In genomic region chr10:93539775-93540430, GRCm38 (mm10) we compare ENCODE assay signal across 8 mouse cellular contexts. TPM values are rescaled to one million over a fixed set of nuclear protein-coding genes. Genes with fewer than 3 reads are reported as not detected.
A peak's percentile ranks its signal among the peaks of the same experiment; 100 is the strongest.
DNase-seq lines count a peak whose midpoint lies in the region; ATAC-seq and TF ChIP-seq lines count a peak whose summit lies in the region.

Amdhd1 (minus strand) TSS chr10:93540033.

- 2% methylated on average over 35 of the region's 35 CpGs for WGBS in embryonic facial prominence, embryonic 15.5 days
- WGBS in liver, adult 2 months: 1% methylated on average over 35 of the region's 35 CpGs

- TF ChIP-seq POLR2A in liver, adult 2 months (IDR thresholded peaks at IDR 0.05; ENCODE audit: extremely low read depth, insufficient read depth, low read length): peak; percentile 76

- no peaks in the 10 kb centered on the region for H3K36me3 ChIP-seq in embryonic facial prominence, embryonic 15.5 days
- peaks cover 2% of the 10 kb centered on the region; the same call in 1 of the 2 replicates for H3K36me3 ChIP-seq in liver, adult 2 months (ENCODE audit: control insufficient read depth, insufficient read depth, low read length)

- H3K4me2 ChIP-seq in embryonic facial prominence, embryonic 15.5 days (replicated peaks): peak within 1 kb of the TSS; percentile 71

- H3K4me3 ChIP-seq in embryonic facial prominence, embryonic 15.5 days (replicated peaks): peak within 1 kb of the TSS; percentile 41
- H3K4me3 ChIP-seq in liver, adult 2 months (ENCODE audit: insufficient read depth, low read depth, low read length): peak within 1 kb of the TSS; percentile 63

- H3K4me1 ChIP-seq in embryonic facial prominence, embryonic 15.5 days: peaks cover 10% of the 10 kb centered on the region; the same call in 1 of the 2 replicates
- H3K4me1 ChIP-seq in liver, adult 2 months (ENCODE audit: control insufficient read depth, insufficient read depth, low read length): peaks cover 26% of the 10 kb centered on the region

- no peaks in the 10 kb centered on the region for H3K79me2 ChIP-seq in liver, adult 2 months (ENCODE audit: control insufficient read depth, insufficient read depth, low read length)

- ATAC-seq in embryonic facial prominence, embryonic 15.5 days (ENCODE audit: insufficient number of reproducible peaks, low FRiP score, low TSS enrichment, low read depth): peak; percentile 88
- peak; percentile 88 for ATAC-seq in monocyte, adult 5-6 weeks (replicated peaks; ENCODE audit: insufficient number of reproducible peaks, low FRiP score, low TSS enrichment, poor library complexity, severe bottlenecking)

- H3K9ac ChIP-seq in embryonic facial prominence, embryonic 15.5 days: no peak within 1 kb of the TSS
- peak within 1 kb of the TSS; percentile 80 for H3K9ac ChIP-seq in liver, adult 2 months (ENCODE audit: low read depth, low read length)

- H3K27ac ChIP-seq in embryonic facial prominence, embryonic 15.5 days (replicated peaks): no peak within 1 kb of the TSS
- H3K27ac ChIP-seq in liver, adult 2 months (replicated peaks; ENCODE audit: insufficient read depth, low read depth, low read length): peak within 1 kb of the TSS; percentile 92

- H3K9me3 ChIP-seq in embryonic facial prominence, embryonic 15.5 days (replicated peaks): no peaks in the 10 kb centered on the region

- H3K27me3 ChIP-seq in embryonic facial prominence, embryonic 15.5 days: peaks cover 9% of the 10 kb centered on the region; the same call in 1 of the 2 replicates
- H3K27me3 ChIP-seq in liver, adult 2 months (ENCODE audit: control insufficient read depth, insufficient read depth, low read length): no peaks in the 10 kb centered on the region

- DNase-seq in 3134 (ENCODE audit: extremely low read depth, insufficient read length, low spot score): peak; percentile 93
- DNase-seq in adrenal gland, postnatal 4 days (ENCODE audit: low spot score in 2 of 2): peak; percentile 58 to 72
- DNase-seq in heart, adult 9 months (ENCODE audit: low spot score in 2 of 2): peak; percentile 71 to 74
- DNase-seq in kidney, adult 9 months: peak; percentile 75
- DNase-seq in liver, adult 2 months (ENCODE audit: extremely low read depth, low read depth, low spot score): peak; percentile 83
- peak; percentile 86 for DNase-seq in spleen, postnatal 36 days (ENCODE audit: low spot score in 2 of 2)

- TF ChIP-seq CTCF in liver, adult 2 months (IDR thresholded peaks at IDR 0.05; ENCODE audit: low read depth, low read length): peak; percentile 86

RNA-seq across cellular contexts. Expression of gene Amdhd1, which starts in this region (rescaled TPM):
- total RNA-seq in adrenal gland, postnatal 4 days (2021): 1 to 10 TPM in 1 of 2 experiments, under 1 TPM in 1; 0.36 to 4.0 TPM
- polyA plus RNA-seq in embryonic facial prominence, embryonic 15.5 days (2015; fragmentation: Nextera tagmentation; extraction: Ambion mirVana): 0.11 and 0.29 TPM in 2 replicates
- 185 and 255 TPM in 2 replicates for total RNA-seq in liver, adult 2 months (2014; rRNA removed)
- 204 and 233 TPM in 2 replicates for polyA plus RNA-seq in liver, adult 2 months (2012; rRNA removed)
- total RNA-seq in monocyte, adult 5-6 weeks (2017): 0.19 TPM in 1 of 3 replicates, not detected in the others

Comparison
In these comparisons a context has a peak if more than half of its experiments do, and no peak if none do; other contexts are left out.
1. RNA of gene Amdhd1 (total RNA-seq): 185 to 255 TPM in liver, adult 2 months; 0.36 to 4.0 TPM in adrenal gland, postnatal 4 days and 0.19 TPM in monocyte, adult 5-6 weeks; every median in the first group is over 10 times any median in the second.
2. RNA of gene Amdhd1 (polyA plus RNA-seq): 204 to 233 TPM in liver, adult 2 months; 0.11 to 0.29 TPM in embryonic facial prominence, embryonic 15.5 days; every median in the first group is over 100 times any median in the second.
3. Peak in ATAC-seq, H3K4me3 ChIP-seq and H3K4me2 ChIP-seq in embryonic facial prominence, embryonic 15.5 days; RNA of the gene not detected or under 1 TPM.
4. Peak in ATAC-seq in monocyte, adult 5-6 weeks; RNA of the gene not detected or under 1 TPM.
5. Peak in every context shown above with its lines, with median percentiles within 50 percentile points of each other: DNase-seq.